Mouse (Mus musculus): ENCODE data around the gene Tomm22. TPM values are rescaled to one million over a fixed set of nuclear protein-coding genes. Genes with fewer than 3 reads are reported as not detected.
"Not testable (repeated sequence)": the region's sequence is repeated elsewhere in the genome, so short reads cannot be mapped to it uniquely, and the experiment has no call there.

Tomm22 gene
- 100 to 1,000 TPM; 102 to 112 TPM for total RNA-seq (2021)
- long read RNA-seq, experiment 1, transcript Tomm22-201 (4 exons, 1,569 nt): major isoform, 35 of 37 reads
- long read RNA-seq, experiment 1, partial matches to known transcripts: 1 of 37 reads
- long read RNA-seq, experiment 1, other reads (novel, unspliced or antisense): 0 of 37 reads
- long read RNA-seq, experiment 2, transcript Tomm22-201 (4 exons, 1,569 nt): major isoform, 113 of 122 reads
- long read RNA-seq, experiment 2, partial matches to known transcripts: 1 of 122 reads
- long read RNA-seq, experiment 2, other reads (novel, unspliced or antisense): 6 of 122 reads

GRCm38 (mm10) chr15:79670249-79670971 is at the start of gene Tomm22:
TSS of gene Tomm22 (plus strand) at chr15:79670861.
- peak; percentile 80 to 82 for DNase-seq (ENCODE audit: low spot score in 2 of 2)

- no peak for DNase-seq (ENCODE audit: low spot score in 2 of 2)
Observed at GRCm38 (mm10) chr15:79630471-79630870, 40.2 kb upstream of the Tomm22 start.

- no peak for DNase-seq (ENCODE audit: low spot score in 2 of 2)
Observed at GRCm38 (mm10) chr15:79641135-79641817, 29.4 kb upstream of the Tomm22 start.

GRCm38 (mm10) chr15:79645483-79645882 is 25.2 kb upstream of the Tomm22 start:
- no peak for DNase-seq (ENCODE audit: low spot score in 2 of 2)

GRCm38 (mm10) chr15:79648130-79648529 is 22.5 kb upstream of the Tomm22 start:
- DNase-seq (ENCODE audit: low spot score in 2 of 2): no peak

GRCm38 (mm10) chr15:79650569-79650968 is 20.1 kb upstream of the Tomm22 start:
- peak in 1 of 2 experiments; percentile 22 for DNase-seq (ENCODE audit: low spot score in 2 of 2)

- DNase-seq (ENCODE audit: low spot score in 2 of 2): no peak
Observed at GRCm38 (mm10) chr15:79651481-79651880, 19.2 kb upstream of the Tomm22 start.

- no peak for DNase-seq (ENCODE audit: low spot score in 2 of 2)
Observed at GRCm38 (mm10) chr15:79656451-79656850, 14.2 kb upstream of the Tomm22 start.

GRCm38 (mm10) chr15:79657837-79658530 is 12.7 kb upstream of the Tomm22 start:
- DNase-seq (ENCODE audit: low spot score in 2 of 2): peak; percentile 82 to 87

- DNase-seq (ENCODE audit: low spot score in 2 of 2): peak; percentile 94 to 97
Observed at GRCm38 (mm10) chr15:79658531-79659375, 11.9 kb upstream of the Tomm22 start, which contains the start of the genes Fam227a and Cby1. TSS of gene Fam227a (minus strand) at chr15:79658956. TSS of gene Cby1 (plus strand) at chr15:79659199.

- no peak for DNase-seq (ENCODE audit: low spot score in 2 of 2)
Observed at GRCm38 (mm10) chr15:79661852-79662251, 8.8 kb upstream of the Tomm22 start.

- no peak for DNase-seq (ENCODE audit: low spot score in 2 of 2)
Observed at GRCm38 (mm10) chr15:79664666-79665065, 6.0 kb upstream of the Tomm22 start.

- no peak for DNase-seq (ENCODE audit: low spot score in 2 of 2)
Observed at GRCm38 (mm10) chr15:79669195-79669594, 1.5 kb upstream of the Tomm22 start.

- DNase-seq (ENCODE audit: low spot score in 2 of 2): no peak
Observed at GRCm38 (mm10) chr15:79670972-79671299, 275 bp downstream of the Tomm22 start.

GRCm38 (mm10) chr15:79671828-79672348 is 1.2 kb downstream of the Tomm22 start:
- DNase-seq (ENCODE audit: low spot score in 2 of 2): not testable (repeated sequence)

- DNase-seq (ENCODE audit: low spot score in 2 of 2): no peak
Observed at GRCm38 (mm10) chr15:79677936-79678335, 7.3 kb downstream of the Tomm22 start.

- DNase-seq (ENCODE audit: low spot score in 2 of 2): no peak
Observed at GRCm38 (mm10) chr15:79681973-79682372, 11.3 kb downstream of the Tomm22 start.

- no peak for DNase-seq (ENCODE audit: low spot score in 2 of 2)
Observed at GRCm38 (mm10) chr15:79683146-79683545, 12.5 kb downstream of the Tomm22 start.

GRCm38 (mm10) chr15:79683707-79684465 is 13.2 kb downstream of the Tomm22 start:
- DNase-seq (ENCODE audit: low spot score in 2 of 2): peak in 1 of 2 experiments; percentile 25
